Mouse (Mus musculus): ENCODE measurements at regions not wholly inside any gene's neighbourhood (a gene's known extent, or its start where the extent isn't known, plus 50 kb on each side); places are given as distances from the start of the nearest gene placed in this dataset.

GRCm38 (mm10) chr8:87049196-87049595, 164.1 kb upstream of the N4bp1 start:
- H3K9me3 ChIP-seq (replicated peaks; ENCODE audit: low read length), result peaks cover 6% of the 10 kb centered on the region

GRCm38 (mm10) chr8:87046590-87046989, 161.5 kb upstream of the N4bp1 start:
- dilution Hi-C loops (cut with MboI; ENCODE audit: extremely low pct_ligation_motif_present, extremely low pct_unique_long_range_greater_than_20kb, low sequenced_read_pairs), result no loop called here
- Histone ChIP-seq H3K4me3 (replicated peaks in 1 of 3; ENCODE audit: low read depth in 2 of 3, low read length in 2 of 3, poor library complexity in 1 of 3) (no peak overlapping the region), H3K27ac (ENCODE audit: insufficient read depth, low read depth) (no peak overlapping the region), H3K9ac (ENCODE audit: insufficient read depth, low read depth) (no peak overlapping the region), H3K9me3 (replicated peaks; ENCODE audit: low read length) (peaks cover 6% of the 10 kb centered on the region), H3K4me1 (ENCODE audit: control insufficient read depth in 1 of 2, insufficient read depth in 2 of 2) (no peaks in the 10 kb centered on the region), H3K4me2 (ENCODE audit: insufficient read depth, low read depth, poor library complexity, severe bottlenecking) (no peak overlapping the region), H3K36me3 (replicated peaks in 1 of 2; ENCODE audit: control insufficient read depth in 1 of 2, insufficient read depth in 1 of 2, low read length in 1 of 2) (no peaks in the 10 kb centered on the region), H3K79me2 (replicated peaks; ENCODE audit: control insufficient read depth, extremely low read depth, insufficient read depth, poor library complexity, severe bottlenecking) (no peaks in the 10 kb centered on the region), H3K27me3 (replicated peaks) (no peaks in the 10 kb centered on the region)
- DNase-seq (ENCODE audit: extremely low read depth), result no peak
- in situ Hi-C loops (cut with MboI; ENCODE audit: low pct_ligation_motif_present, low pct_unique_long_range_greater_than_20kb, low sequenced_read_pairs), result no loop called here
- TF ChIP-seq MAZ (IDR thresholded peaks at IDR 0.05; ENCODE audit: low read depth, low read length) (no peak), MAX (IDR thresholded peaks at IDR 0.05; ENCODE audit: low read length) (no peak), NELFE (IDR thresholded peaks at IDR 0.05; ENCODE audit: low read depth, low read length) (no peak), JUND (conservative IDR thresholded peaks at IDR 0.05; ENCODE audit: low read depth, low read length) (no peak), USF2 (conservative IDR thresholded peaks at IDR 0.05; ENCODE audit: low read depth, low read length) (no peak), JUN (IDR thresholded peaks at IDR 0.05; ENCODE audit: insufficient read depth, low read depth, low read length) (no peak), EP300 (IDR thresholded peaks at IDR 0.05; ENCODE audit: low read length) (no peak), RAD21 (IDR thresholded peaks at IDR 0.05; ENCODE audit: low read depth, low read length) (no peak), CHD1 (IDR thresholded peaks at IDR 0.05; ENCODE audit: low read depth, low read length) (no peak), HCFC1 (IDR thresholded peaks at IDR 0.05; ENCODE audit: low read depth, low read length) (no peak), BHLHE40 (IDR thresholded peaks at IDR 0.05; ENCODE audit: low read depth, low read length) (no peak), GABPA (IDR thresholded peaks at IDR 0.05; ENCODE audit: insufficient replicate concordance, low read depth, low read length) (no peak), SIN3A (IDR thresholded peaks at IDR 0.05; ENCODE audit: low read length) (no peak), NRF1 (IDR thresholded peaks at IDR 0.05; ENCODE audit: low read depth, low read length) (no peak)

More at GRCm38 (mm10) chr8:87049196-87049595, 164.1 kb upstream of the N4bp1 start:
- Histone ChIP-seq H3K27me3 (replicated peaks) (no peaks in the 10 kb centered on the region), H3K4me2 (ENCODE audit: insufficient read depth, low read depth, poor library complexity, severe bottlenecking) (no peak overlapping the region), H3K9ac (ENCODE audit: insufficient read depth, low read depth) (no peak overlapping the region), H3K4me1 (ENCODE audit: control insufficient read depth in 1 of 2, insufficient read depth in 2 of 2) (no peaks in the 10 kb centered on the region), H3K36me3 (replicated peaks in 1 of 2; ENCODE audit: control insufficient read depth in 1 of 2, insufficient read depth in 1 of 2, low read length in 1 of 2) (no peaks in the 10 kb centered on the region), H3K27ac (ENCODE audit: insufficient read depth, low read depth) (no peak overlapping the region), H3K4me3 (replicated peaks in 1 of 3; ENCODE audit: low read depth in 2 of 3, low read length in 2 of 3, poor library complexity in 1 of 3) (no peak overlapping the region), H3K79me2 (replicated peaks; ENCODE audit: control insufficient read depth, extremely low read depth, insufficient read depth, poor library complexity, severe bottlenecking) (no peaks in the 10 kb centered on the region)
- dilution Hi-C loops (cut with MboI; ENCODE audit: extremely low pct_ligation_motif_present, extremely low pct_unique_long_range_greater_than_20kb, low sequenced_read_pairs), result no loop called here
- no peak for DNase-seq (ENCODE audit: extremely low read depth)
- TF ChIP-seq ELF1 (IDR thresholded peaks at IDR 0.05; ENCODE audit: low read depth, low read length) (no peak), MAX (IDR thresholded peaks at IDR 0.05; ENCODE audit: low read length) (no peak), BHLHE40 (IDR thresholded peaks at IDR 0.05; ENCODE audit: low read depth, low read length) (no peak), KAT2A (IDR thresholded peaks at IDR 0.05; ENCODE audit: insufficient replicate concordance, low read length) (no peak), RCOR1 (conservative IDR thresholded peaks at IDR 0.05; ENCODE audit: low read depth, low read length) (no peak), ETS1 (conservative IDR thresholded peaks at IDR 0.05; ENCODE audit: low read depth, low read length) (no peak), CHD2 (IDR thresholded peaks at IDR 0.05; ENCODE audit: low read length) (no peak), PAX5 (IDR thresholded peaks at IDR 0.05; ENCODE audit: low read length) (no peak), E2F4 (IDR thresholded peaks at IDR 0.05; ENCODE audit: insufficient replicate concordance, low read depth, low read length) (no peak), NRF1 (IDR thresholded peaks at IDR 0.05; ENCODE audit: low read depth, low read length) (no peak), ZC3H11A (IDR thresholded peaks at IDR 0.05; ENCODE audit: low read depth, low read length) (no peak), USF1 (IDR thresholded peaks at IDR 0.05; ENCODE audit: low read depth, low read length) (no peak), CHD1 (IDR thresholded peaks at IDR 0.05; ENCODE audit: low read depth, low read length) (no peak), TCF12 (IDR thresholded peaks at IDR 0.05; ENCODE audit: low read depth, low read length) (no peak), HCFC1 (IDR thresholded peaks at IDR 0.05; ENCODE audit: low read depth, low read length) (no peak), RAD21 (IDR thresholded peaks at IDR 0.05; ENCODE audit: low read depth, low read length) (no peak)
- in situ Hi-C loops (cut with MboI; ENCODE audit: low pct_ligation_motif_present, low pct_unique_long_range_greater_than_20kb, low sequenced_read_pairs), result no loop called here
